11 mouse cellular contexts compared by ENCODE assay signal in the genomic region with DNA sequence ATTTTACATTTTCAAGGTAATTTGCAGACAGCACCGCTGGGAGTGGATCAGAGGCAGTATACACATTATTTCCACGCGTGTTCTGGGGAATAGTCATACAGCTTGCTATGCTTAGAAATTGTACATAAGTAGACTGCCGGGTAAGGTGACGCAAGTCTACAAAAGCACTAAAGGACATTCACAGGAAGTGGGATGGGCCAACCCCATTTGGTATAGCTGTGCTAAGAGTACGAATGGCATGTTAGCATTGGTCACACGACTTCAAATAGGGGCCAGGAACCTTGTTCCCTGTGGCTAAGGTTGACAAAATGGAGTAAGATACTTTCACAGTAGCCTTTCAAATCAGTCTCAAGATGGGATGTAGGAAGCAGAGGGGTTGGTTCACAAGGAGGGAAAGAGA. TPM values are rescaled to one million over a fixed set of nuclear protein-coding genes. Genes with fewer than 3 reads are reported as not detected.
"Had no signal": no experiment of that assay in that cellular context is flagged by ENCODE, and none has a peak within 500 bp of the region (broad histone marks: within the 10 kb centered on the region; RNA-seq: fewer than 3 reads in every experiment).

No protein-coding gene starts in this region.

- H3K36me3 ChIP-seq: limb, embryonic 15.5 days; liver, embryonic 12.5 days; midbrain, embryonic 12.5 days had no signal

- H3K4me2 ChIP-seq: limb, embryonic 15.5 days; liver, embryonic 12.5 days; lung, embryonic 14.5 days; midbrain, embryonic 12.5 days had no signal

- H3K4me3 ChIP-seq: limb, embryonic 15.5 days; liver, embryonic 12.5 days; midbrain, embryonic 12.5 days had no signal

- H3K27ac ChIP-seq: limb, embryonic 15.5 days; liver, embryonic 12.5 days; macrophage; midbrain, embryonic 12.5 days had no signal

- ATAC-seq: liver, embryonic 12.5 days; midbrain, embryonic 16.5 days had no signal

- H3K9me3 ChIP-seq: limb, embryonic 15.5 days; liver, embryonic 12.5 days; midbrain, embryonic 12.5 days had no signal

- H3K9ac ChIP-seq: limb, embryonic 15.5 days; liver, embryonic 12.5 days; lung, embryonic 14.5 days; midbrain, embryonic 12.5 days had no signal

- DNase-seq: kidney, adult 18-20 months; kidney, postnatal 25 days; lung, embryonic 14.5 days; lung, postnatal 10 days; right cerebral cortex, postnatal 14 days had no signal

RNA-seq across cellular contexts. Expression of gene Lhfp, which starts 4.4 kb away (rescaled TPM):
- total RNA-seq: megakaryocyte-erythroid progenitor cell, adult 5-6 weeks had no signal
